Mouse (Mus musculus): ENCODE measurements around the gene Arid3a. TPM values are rescaled to one million over a fixed set of nuclear protein-coding genes. Genes with fewer than 3 reads are reported as not detected.
A peak's percentile ranks its signal among the peaks of the same experiment; 100 is the strongest.

Arid3a gene
- 12.7 and 14.0 TPM in 2 replicates for polyA plus RNA-seq (2014; fragmentation: Nextera tagmentation; extraction: Ambion mirVana)

GRCm38 (mm10) chr10:79926491-79927323 lies at the start of gene Arid3a:
TSS of gene Arid3a (plus strand) at chr10:79927043.
- Histone ChIP-seq H3K4me1 (ENCODE audit: control insufficient read depth, insufficient read depth, low read length) (peaks cover 22% of the 10 kb centered on the region), H3K36me3 (ENCODE audit: control insufficient read depth, insufficient read depth, low read length) (peaks cover 9% of the 10 kb centered on the region), H3K4me3 (ENCODE audit: low read depth, low read length) (peak within 1 kb of the TSS; percentile 77), H3K4me2 (replicated peaks; ENCODE audit: low read depth, low read length) (peak within 1 kb of the TSS; percentile 83), H3K9ac (replicated peaks; ENCODE audit: low read depth, low read length) (peak within 1 kb of the TSS; percentile 85), H3K9me3 (ENCODE audit: control insufficient read depth, low read depth, low read length) (no peaks in the 10 kb centered on the region), H3K27me3 (ENCODE audit: control insufficient read depth, insufficient read depth, low read length) (peaks cover 8% of the 10 kb centered on the region; the same call in 1 of the 2 replicates), H3K27ac (ENCODE audit: low read length) (peak within 1 kb of the TSS; percentile 96)
- ATAC-seq (ENCODE audit: insufficient number of reproducible peaks, insufficient read depth, low FRiP score, low read depth) = peak; percentile 77
- under 1% methylated on average over 63 of the region's 63 CpGs for WGBS

DNA sequence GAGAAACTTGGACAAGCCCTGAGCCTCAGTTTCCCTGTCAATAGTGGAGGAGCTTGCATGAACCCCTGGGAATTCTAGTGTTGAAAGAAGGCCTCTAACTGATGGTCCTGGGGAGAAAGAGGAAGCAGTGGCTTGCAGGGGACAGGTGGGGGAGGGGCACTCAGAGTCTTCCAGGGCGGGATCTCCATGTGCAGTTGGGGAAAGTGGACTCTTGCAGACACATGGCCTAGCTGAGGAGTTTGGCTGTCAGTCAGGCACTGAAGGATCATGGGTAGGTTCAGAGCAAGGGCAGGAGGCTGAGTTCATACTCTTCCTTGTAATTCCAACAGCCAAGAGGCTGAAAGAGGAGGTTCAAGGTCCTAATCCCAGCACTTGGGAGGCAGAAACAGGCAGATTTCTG lies 49.7 kb upstream of the Arid3a start:
- Histone ChIP-seq H3K27me3 (ENCODE audit: control insufficient read depth, insufficient read depth, low read length) (no peaks in the 10 kb centered on the region), H3K4me3 (ENCODE audit: low read depth, low read length) (no peak overlapping the region), H3K36me3 (ENCODE audit: control insufficient read depth, insufficient read depth, low read length) (no peaks in the 10 kb centered on the region), H3K4me2 (replicated peaks; ENCODE audit: low read depth, low read length) (no peak overlapping the region), H3K27ac (ENCODE audit: low read length) (no peak overlapping the region), H3K9ac (replicated peaks; ENCODE audit: low read depth, low read length) (no peak overlapping the region), H3K9me3 (ENCODE audit: control insufficient read depth, low read depth, low read length) (no peaks in the 10 kb centered on the region), H3K4me1 (ENCODE audit: control insufficient read depth, insufficient read depth, low read length) (peaks cover 31% of the 10 kb centered on the region)
- WGBS = 53% methylated on average over 1 of the region's 1 CpGs
- ATAC-seq (ENCODE audit: insufficient number of reproducible peaks, insufficient read depth, low FRiP score, low read depth) = no peak

- no peaks in the 10 kb centered on the region for H3K27me3 ChIP-seq (ENCODE audit: control insufficient read depth, insufficient read depth, low read length)
- H3K4me3 ChIP-seq (ENCODE audit: low read depth, low read length) = no peak overlapping the region
- no peaks in the 10 kb centered on the region for H3K36me3 ChIP-seq (ENCODE audit: control insufficient read depth, insufficient read depth, low read length)
- H3K4me2 ChIP-seq (replicated peaks; ENCODE audit: low read depth, low read length) = no peak overlapping the region
- H3K9me3 ChIP-seq (ENCODE audit: control insufficient read depth, low read depth, low read length) = no peaks in the 10 kb centered on the region
- H3K27ac ChIP-seq (ENCODE audit: low read length) = no peak overlapping the region
- peaks cover 36% of the 10 kb centered on the region for H3K4me1 ChIP-seq (ENCODE audit: control insufficient read depth, insufficient read depth, low read length)
- no peak overlapping the region for H3K9ac ChIP-seq (replicated peaks; ENCODE audit: low read depth, low read length)
- no peak for ATAC-seq (ENCODE audit: insufficient number of reproducible peaks, insufficient read depth, low FRiP score, low read depth)
- WGBS = 64% methylated on average over 12 of the region's 12 CpGs
These were observed 49.1 kb upstream of the Arid3a start for GRCm38 (mm10) chr10:79877757-79878156.

- Histone ChIP-seq H3K4me2 (replicated peaks; ENCODE audit: low read depth, low read length) (no peak overlapping the region), H3K27me3 (ENCODE audit: control insufficient read depth, insufficient read depth, low read length) (no peaks in the 10 kb centered on the region), H3K4me1 (ENCODE audit: control insufficient read depth, insufficient read depth, low read length) (peaks cover 25% of the 10 kb centered on the region), H3K36me3 (ENCODE audit: control insufficient read depth, insufficient read depth, low read length) (no peaks in the 10 kb centered on the region), H3K27ac (ENCODE audit: low read length) (no peak overlapping the region), H3K9ac (replicated peaks; ENCODE audit: low read depth, low read length) (no peak overlapping the region), H3K4me3 (ENCODE audit: low read depth, low read length) (no peak overlapping the region), H3K9me3 (ENCODE audit: control insufficient read depth, low read depth, low read length) (no peaks in the 10 kb centered on the region)
- ATAC-seq (ENCODE audit: insufficient number of reproducible peaks, insufficient read depth, low FRiP score, low read depth) = no peak
- WGBS = 31% methylated on average over 3 of the region's 3 CpGs
These were observed 47.3 kb upstream of the Arid3a start for GRCm38 (mm10) chr10:79879527-79879926.

- Histone ChIP-seq H3K36me3 (ENCODE audit: control insufficient read depth, insufficient read depth, low read length) (no peaks in the 10 kb centered on the region), H3K9ac (replicated peaks; ENCODE audit: low read depth, low read length) (no peak overlapping the region), H3K4me3 (ENCODE audit: low read depth, low read length) (no peak overlapping the region), H3K27ac (ENCODE audit: low read length) (no peak overlapping the region), H3K4me1 (ENCODE audit: control insufficient read depth, insufficient read depth, low read length) (peaks cover 19% of the 10 kb centered on the region), H3K4me2 (replicated peaks; ENCODE audit: low read depth, low read length) (no peak overlapping the region), H3K9me3 (ENCODE audit: control insufficient read depth, low read depth, low read length) (no peaks in the 10 kb centered on the region), H3K27me3 (ENCODE audit: control insufficient read depth, insufficient read depth, low read length) (no peaks in the 10 kb centered on the region)
- WGBS = 18% methylated on average over 9 of the region's 9 CpGs
- ATAC-seq (ENCODE audit: insufficient number of reproducible peaks, insufficient read depth, low FRiP score, low read depth) = no peak
These were observed 46.1 kb upstream of the Arid3a start for GRCm38 (mm10) chr10:79880721-79881120.

DNA sequence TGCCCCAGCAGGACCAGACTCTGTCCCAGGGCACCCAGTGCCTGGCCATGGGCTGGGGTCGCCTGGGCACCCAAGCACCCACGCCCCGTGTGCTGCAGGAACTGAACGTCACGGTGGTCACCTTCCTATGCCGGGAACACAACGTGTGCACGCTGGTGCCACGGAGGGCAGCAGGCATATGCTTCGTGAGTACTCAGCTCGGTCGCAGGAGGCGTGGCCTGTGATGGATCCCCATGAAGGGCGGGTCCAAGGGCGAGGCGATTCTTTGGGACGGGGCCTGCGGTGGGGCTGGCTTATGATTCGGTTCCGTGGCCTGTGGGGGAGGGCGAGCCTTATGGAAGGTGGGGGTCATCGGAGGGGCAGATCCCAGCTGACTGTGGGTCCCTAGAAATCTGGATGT lies 44.9 kb upstream of the Arid3a start:
- Histone ChIP-seq H3K4me1 (ENCODE audit: control insufficient read depth, insufficient read depth, low read length) (peaks cover 19% of the 10 kb centered on the region), H3K36me3 (ENCODE audit: control insufficient read depth, insufficient read depth, low read length) (no peaks in the 10 kb centered on the region), H3K27me3 (ENCODE audit: control insufficient read depth, insufficient read depth, low read length) (no peaks in the 10 kb centered on the region), H3K4me2 (replicated peaks; ENCODE audit: low read depth, low read length) (peak overlapping the region; percentile 37), H3K27ac (ENCODE audit: low read length) (no peak overlapping the region), H3K9me3 (ENCODE audit: control insufficient read depth, low read depth, low read length) (no peaks in the 10 kb centered on the region), H3K9ac (replicated peaks; ENCODE audit: low read depth, low read length) (no peak overlapping the region), H3K4me3 (ENCODE audit: low read depth, low read length) (no peak overlapping the region)
- 8% methylated on average over 22 of the region's 22 CpGs for WGBS
- ATAC-seq (ENCODE audit: insufficient number of reproducible peaks, insufficient read depth, low FRiP score, low read depth) = peak; percentile 37; the same call in 1 of the 2 replicates

GRCm38 (mm10) chr10:79883297-79884084 lies 43.4 kb upstream of the Arid3a start:
- no peak for ATAC-seq (ENCODE audit: insufficient number of reproducible peaks, insufficient read depth, low FRiP score, low read depth)
- H3K4me3 ChIP-seq (ENCODE audit: low read depth, low read length) = no peak overlapping the region
- no peaks in the 10 kb centered on the region for H3K27me3 ChIP-seq (ENCODE audit: control insufficient read depth, insufficient read depth, low read length)
- H3K4me2 ChIP-seq (replicated peaks; ENCODE audit: low read depth, low read length) = no peak overlapping the region
- H3K9ac ChIP-seq (replicated peaks; ENCODE audit: low read depth, low read length) = no peak overlapping the region
- WGBS = 18% methylated on average over 22 of the region's 22 CpGs
- no peak overlapping the region for H3K27ac ChIP-seq (ENCODE audit: low read length)
- no peaks in the 10 kb centered on the region for H3K36me3 ChIP-seq (ENCODE audit: control insufficient read depth, insufficient read depth, low read length)
- no peaks in the 10 kb centered on the region for H3K9me3 ChIP-seq (ENCODE audit: control insufficient read depth, low read depth, low read length)
- peaks cover 19% of the 10 kb centered on the region for H3K4me1 ChIP-seq (ENCODE audit: control insufficient read depth, insufficient read depth, low read length)

DNA sequence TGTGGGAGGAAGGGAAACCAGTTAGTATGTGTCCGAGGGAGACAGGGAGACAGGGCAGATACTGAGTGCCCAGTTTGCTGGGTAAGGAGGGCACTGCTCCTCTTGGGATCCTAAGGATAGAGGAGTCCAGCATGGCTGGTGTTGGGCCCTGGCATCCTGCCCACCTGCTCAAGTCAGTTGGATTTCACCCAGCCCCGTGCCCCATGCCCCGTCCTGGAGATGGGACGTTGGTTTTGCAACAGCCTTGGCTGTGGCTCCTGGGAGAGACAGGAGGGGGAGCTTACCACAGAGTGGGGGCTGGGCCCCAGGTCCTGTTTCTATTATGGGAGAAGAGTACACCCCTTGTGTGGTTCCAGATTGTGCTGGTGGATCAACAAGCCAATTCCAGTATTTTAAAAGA lies 42.4 kb upstream of the Arid3a start:
- Histone ChIP-seq H3K4me1 (ENCODE audit: control insufficient read depth, insufficient read depth, low read length) (peaks cover 17% of the 10 kb centered on the region), H3K36me3 (ENCODE audit: control insufficient read depth, insufficient read depth, low read length) (no peaks in the 10 kb centered on the region), H3K4me3 (ENCODE audit: low read depth, low read length) (no peak overlapping the region), H3K27me3 (ENCODE audit: control insufficient read depth, insufficient read depth, low read length) (no peaks in the 10 kb centered on the region), H3K4me2 (replicated peaks; ENCODE audit: low read depth, low read length) (no peak overlapping the region), H3K27ac (ENCODE audit: low read length) (no peak overlapping the region), H3K9ac (replicated peaks; ENCODE audit: low read depth, low read length) (no peak overlapping the region), H3K9me3 (ENCODE audit: control insufficient read depth, low read depth, low read length) (no peaks in the 10 kb centered on the region)
- no peak for ATAC-seq (ENCODE audit: insufficient number of reproducible peaks, insufficient read depth, low FRiP score, low read depth)
- WGBS = 71% methylated on average over 4 of the region's 4 CpGs

Measured in stomach, embryonic 14.5 days (tissue).